Mouse (Mus musculus): ENCODE data around the gene Gm21822.
"Not testable (repeated sequence)": the region's sequence is repeated elsewhere in the genome, so short reads cannot be mapped to it uniquely, and the experiment has no call there.

The Gm21822 gene

DNA sequence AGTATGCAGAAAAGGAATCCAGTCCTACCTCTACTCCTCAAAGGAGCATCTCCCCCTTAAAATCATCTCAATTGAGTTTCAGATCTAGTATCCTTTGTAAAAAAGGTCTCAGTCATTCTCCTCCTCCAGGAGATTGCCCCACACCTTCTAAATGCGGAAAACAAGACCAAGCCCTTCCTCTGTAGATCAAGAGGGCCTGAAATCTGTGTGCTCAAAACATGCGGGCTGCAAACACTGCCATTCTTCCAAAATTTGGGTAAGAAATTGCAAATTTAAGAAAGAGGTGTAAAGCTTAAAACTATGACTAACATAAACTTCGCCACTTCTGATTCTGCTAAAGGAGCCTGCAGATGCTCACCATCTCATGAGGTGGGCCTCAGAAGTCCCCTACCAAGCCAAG lies at the start of gene Gm21822:
Gm21822 (plus strand) TSS at position 301 of the 400 bp plus-strand sequence.
- DNase-seq (ENCODE audit: extremely low read depth, low read depth, low spot score), result not testable (repeated sequence)
